Mouse (Mus musculus) liver, embryonic 11.5 days (tissue): ENCODE data around the gene Gpr31b. TPM values are rescaled to one million over a fixed set of nuclear protein-coding genes. Genes with fewer than 3 reads are reported as not detected.
A peak's percentile ranks its signal among the peaks of the same experiment; 100 is the strongest.
"Not testable (repeated sequence)": the region's sequence is repeated elsewhere in the genome, so short reads cannot be mapped to it uniquely, and the experiment has no call there.

Source experiments
- ATAC-seq: fragments of 200-750 bp; cut with Nextera tagmentation; replicated peaks from 2 replicates; pipeline ENCODE4 v1.8.0; 2017; ENCODE audit warnings: moderate number of reproducible peaks, mild to moderate bottlenecking, moderate TSS enrichment, moderate library complexity; ENCODE audit not compliant: low FRiP score
- DNase-seq: peaks from one replicate; pipeline ENCODE4 v3.0.0-alpha.2; 2017; ENCODE audit warnings: low spot score
- H3K27ac ChIP-seq: fragments of 300-500 bp; sonication (generic); 2 replicates; pipeline ENCODE4 v1.5.1; 2014; ENCODE audit warnings: mild to moderate bottlenecking, low read depth, low read length, control low read depth
- H3K27me3 ChIP-seq: fragments of 300-500 bp; sonication (generic); replicated peaks from 2 replicates; pipeline ENCODE4 v1.6.1; 2014; ENCODE audit warnings: low read length, mixed read lengths; ENCODE audit not compliant: control insufficient read depth, insufficient read depth
- H3K36me3 ChIP-seq: fragments of 300-500 bp; sonication (generic); 2 replicates; pipeline ENCODE4 v1.6.1; 2014; ENCODE audit warnings: mild to moderate bottlenecking, low read length, moderate library complexity, mixed read lengths; ENCODE audit not compliant: control insufficient read depth, insufficient read depth
- H3K4me1 ChIP-seq: fragments of 300-500 bp; sonication (generic); replicated peaks from 2 replicates; pipeline ENCODE4 v1.6.1; 2014; ENCODE audit warnings: low read length, mixed read lengths; ENCODE audit not compliant: control insufficient read depth, insufficient read depth
- H3K4me2 ChIP-seq: fragments of 300-500 bp; sonication (generic); 2 replicates; pipeline ENCODE4 v1.6.1; 2014; ENCODE audit warnings: mild to moderate bottlenecking, control low read depth, moderate library complexity
- H3K4me3 ChIP-seq: fragments of 300-500 bp; sonication (generic); 2 replicates; pipeline ENCODE4 v1.5.1; 2014; ENCODE audit warnings: low read depth, low read length, control low read depth
- H3K9ac ChIP-seq: fragments of 300-500 bp; sonication (generic); 2 replicates; pipeline ENCODE4 v1.6.1; 2014; ENCODE audit warnings: low read depth, low read length, control low read depth
- H3K9me3 ChIP-seq: fragments of 300-500 bp; sonication (generic); 2 replicates; pipeline ENCODE4 v1.6.1; 2016; ENCODE audit warnings: low read length, inconsistent platforms, mixed read lengths; ENCODE audit not compliant: control insufficient read depth
- WGBS: fragments of 180-500 bp; shearing (Covaris S2); extraction: QIAGEN DNeasy Blood & Tissue Kit; methylation state at CpG from one replicate; pipeline ENCODE4 v1.1.7; 2014; 5-methylcytosine and 5-hydroxymethylcytosine counted together
- polyA plus RNA-seq: library from polyadenylated mRNA; unstranded; fragments of >200 nt; fragmentation: Nextera tagmentation; extraction: Ambion mirVana; gene quantifications from 2 replicates; pipeline ENCODE4 v1.2.1, GENCODE M21; 2014

Gpr31b gene
- not detected in 2 replicates for polyA plus RNA-seq

- H3K9me3 ChIP-seq, H3K4me2 ChIP-seq, H3K27ac ChIP-seq, H3K36me3 ChIP-seq, H3K4me1 ChIP-seq, ATAC-seq, H3K27me3 ChIP-seq, H3K9ac ChIP-seq, DNase-seq, H3K4me3 ChIP-seq: not testable (repeated sequence)
- WGBS: 80% methylated on average over 1 of the region's 8 CpGs
These were observed at the start of gene Gpr31b for GRCm38 (mm10) chr17:13052124-13052813. Gene Gpr31b, minus strand, starts transcription at chr17:13052296.

DNA sequence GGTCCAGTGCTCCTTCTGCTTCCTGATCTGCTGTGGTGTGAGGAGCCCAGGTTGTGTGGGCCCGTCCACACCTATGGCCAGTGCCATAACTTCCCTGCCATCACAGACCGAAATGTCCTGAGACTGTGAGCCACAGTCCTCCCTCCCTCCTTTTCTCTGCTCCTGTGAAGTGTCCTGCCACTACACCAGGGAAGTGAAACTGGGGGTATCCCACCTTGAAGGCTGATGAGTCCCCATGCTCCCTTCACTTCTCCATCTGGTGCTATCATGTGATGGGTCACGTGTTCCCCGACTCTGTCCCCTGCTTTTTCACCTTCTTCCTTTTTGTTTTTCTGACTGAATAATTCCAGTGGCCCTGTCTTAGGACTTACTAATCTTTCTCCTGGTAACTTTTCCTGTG is 40.9 kb upstream of the Gpr31b start:
- ATAC-seq, H3K9me3 ChIP-seq, H3K27me3 ChIP-seq, H3K4me3 ChIP-seq, H3K4me1 ChIP-seq, H3K9ac ChIP-seq, H3K36me3 ChIP-seq, H3K27ac ChIP-seq, H3K4me2 ChIP-seq, DNase-seq: not testable (repeated sequence)
- 82% methylated on average over 2 of the region's 4 CpGs for WGBS

DNA sequence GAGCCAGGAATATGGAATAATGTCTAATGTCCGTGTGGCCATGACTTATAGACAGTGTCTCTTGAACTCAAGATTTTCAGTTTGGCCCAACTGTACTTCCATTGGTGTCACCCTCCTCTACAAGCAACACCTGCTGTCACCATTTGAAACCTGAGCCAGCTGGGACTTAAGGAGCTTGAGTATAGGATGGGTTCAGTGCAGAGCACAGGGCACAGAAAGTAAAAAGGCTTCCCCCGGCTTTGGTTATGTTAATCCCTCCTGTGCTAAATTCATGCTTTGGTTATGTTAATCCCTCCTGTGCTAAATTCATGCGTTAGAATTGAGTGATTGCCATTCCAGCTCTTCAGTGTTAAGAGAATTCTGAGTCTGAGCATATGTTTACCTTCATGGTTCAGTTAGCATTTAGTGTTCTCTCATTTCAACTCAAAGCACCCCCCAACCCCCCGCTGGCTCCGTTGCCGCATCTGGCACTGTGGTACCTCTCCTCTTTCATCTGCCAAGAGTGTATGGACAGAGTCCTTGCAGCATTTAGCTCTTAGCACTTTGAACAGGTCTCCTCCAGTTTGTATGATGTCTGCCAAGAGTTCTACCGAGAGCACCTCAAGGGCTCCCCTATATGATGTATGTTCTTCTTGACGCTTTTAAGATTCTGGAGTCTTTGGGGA is 40.1 kb upstream of the Gpr31b start:
- 70% methylated on average over 5 of the region's 8 CpGs for WGBS

GRCm38 (mm10) chr17:13091510-13091909 is 39.4 kb upstream of the Gpr31b start:
- not testable (repeated sequence) for ATAC-seq, H3K4me2 ChIP-seq, H3K9me3 ChIP-seq, H3K9ac ChIP-seq, H3K27me3 ChIP-seq, H3K4me3 ChIP-seq, H3K36me3 ChIP-seq, H3K27ac ChIP-seq, H3K4me1 ChIP-seq, DNase-seq
- WGBS: no CpG with 5 or more reads among the region's 1 CpGs

More for the DNA sequence above, 40.1 kb upstream of the Gpr31b start:
- ATAC-seq, H3K4me1 ChIP-seq, H3K4me2 ChIP-seq, H3K4me3 ChIP-seq, H3K27me3 ChIP-seq, H3K9ac ChIP-seq, H3K27ac ChIP-seq, DNase-seq, H3K36me3 ChIP-seq, H3K9me3 ChIP-seq: not testable (repeated sequence)

DNA sequence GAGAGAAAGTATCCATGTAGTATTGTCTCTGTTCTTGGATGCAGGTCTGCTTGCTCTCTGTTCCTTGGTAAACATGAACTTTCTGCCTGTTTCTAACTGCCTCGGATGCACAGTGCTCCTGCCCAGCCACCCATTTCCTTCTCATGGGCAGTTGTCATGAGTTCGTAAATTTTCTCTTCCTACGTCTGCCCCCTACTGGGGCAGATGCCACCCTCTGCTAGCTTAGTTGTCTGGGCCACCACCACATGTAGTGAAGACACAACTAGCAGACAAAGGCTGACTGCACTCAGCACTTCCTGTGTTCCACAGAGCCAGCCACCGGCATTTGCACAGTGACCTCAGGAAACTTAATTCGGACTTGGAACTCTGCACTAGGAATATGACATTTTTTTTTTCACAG is 17.1 kb upstream of the Gpr31b start:
- ATAC-seq, H3K27me3 ChIP-seq, DNase-seq, H3K4me2 ChIP-seq, H3K4me1 ChIP-seq, H3K9ac ChIP-seq, H3K36me3 ChIP-seq, H3K4me3 ChIP-seq, H3K9me3 ChIP-seq, H3K27ac ChIP-seq: not testable (repeated sequence)
- 62% methylated on average over 4 of the region's 5 CpGs for WGBS

- not testable (repeated sequence) for H3K4me2 ChIP-seq, H3K27ac ChIP-seq, H3K9ac ChIP-seq, H3K4me3 ChIP-seq, DNase-seq, H3K27me3 ChIP-seq, H3K9me3 ChIP-seq, H3K36me3 ChIP-seq, ATAC-seq, H3K4me1 ChIP-seq
- WGBS: 100% methylated on average over 1 of the region's 4 CpGs
These were observed 15.8 kb upstream of the Gpr31b start for GRCm38 (mm10) chr17:13067864-13068385.

GRCm38 (mm10) chr17:13062882-13063281 is 10.8 kb upstream of the Gpr31b start:
- not testable (repeated sequence) for H3K9me3 ChIP-seq, H3K27me3 ChIP-seq, H3K4me3 ChIP-seq, DNase-seq, H3K4me1 ChIP-seq, H3K4me2 ChIP-seq, H3K36me3 ChIP-seq, H3K9ac ChIP-seq, H3K27ac ChIP-seq
- WGBS: 63% methylated on average over 2 of the region's 7 CpGs
- peak; percentile 34; the same call in 1 of the 2 replicates for ATAC-seq

- not testable (repeated sequence) for H3K4me1 ChIP-seq, H3K36me3 ChIP-seq, H3K4me3 ChIP-seq, H3K27ac ChIP-seq, DNase-seq, H3K27me3 ChIP-seq, H3K9ac ChIP-seq, ATAC-seq, H3K4me2 ChIP-seq, H3K9me3 ChIP-seq
- WGBS: 74% methylated on average over 4 of the region's 4 CpGs
These were observed 8.7 kb upstream of the Gpr31b start, which contains the start of gene Tcp10b for GRCm38 (mm10) chr17:13060804-13061203. Gene Tcp10b, plus strand, starts transcription at chr17:13061104.
